In genomic region chr10:21936513-21937221, GRCm38 (mm10) we compare ENCODE assay signal across 10 mouse cellular contexts. TPM values are rescaled to one million over a fixed set of nuclear protein-coding genes. Genes with fewer than 3 reads are reported as not detected.
A peak's percentile ranks its signal among the peaks of the same experiment; 100 is the strongest.
DNase-seq lines count a peak whose midpoint lies in the region; ATAC-seq and TF ChIP-seq lines count a peak whose summit lies in the region.
"Had no signal": no experiment of that assay in that cellular context is flagged by ENCODE, and none has a peak within 500 bp of the region (broad histone marks: within the 10 kb centered on the region; RNA-seq: fewer than 3 reads in every experiment).

No protein-coding gene starts in this region.

- TF ChIP-seq EP300 in MEL (IDR thresholded peaks at IDR 0.05; ENCODE audit: low read depth in 1 of 2, low read length in 2 of 2) = no peak

- 0 out of 4 replicates have a peak, but pooled peaks cover 0 to 3% of the 10 kb centered on the region in 2 experiments for H3K36me3 ChIP-seq in MEL (ENCODE audit: control insufficient read depth in 1 of 2, insufficient read depth in 2 of 2, low read length in 2 of 2)
- H3K36me3 ChIP-seq in forebrain, embryonic 14.5 days (ENCODE audit: control insufficient read depth, insufficient read depth, low read length) = no peaks in the 10 kb centered on the region
- H3K36me3 ChIP-seq in liver, adult 2 months (ENCODE audit: control insufficient read depth, insufficient read depth, low read length) = no peaks in the 10 kb centered on the region

- TF ChIP-seq POLR2A in MEL (IDR thresholded peaks at IDR 0.05; ENCODE audit: control insufficient read depth in 1 of 2, insufficient read depth in 1 of 2, low read depth in 1 of 2, low read length in 2 of 2, poor library complexity in 1 of 2) = no peak
- no peak for TF ChIP-seq POLR2A in liver, adult 2 months (IDR thresholded peaks at IDR 0.05; ENCODE audit: extremely low read depth, insufficient read depth, low read length)

- 0 out of 2 replicates have a peak, but pooled peaks have one; percentile 48 for ATAC-seq in forebrain, embryonic 14.5 days
- ATAC-seq: Patski had no signal

- H3K4me1 ChIP-seq in MEL (ENCODE audit: control insufficient read depth in 1 of 2, insufficient read depth in 2 of 2, low read length in 2 of 2) = no peaks in the 10 kb centered on the region
- no peaks in the 10 kb centered on the region for H3K4me1 ChIP-seq in forebrain, embryonic 14.5 days (ENCODE audit: control insufficient read depth, insufficient read depth, low read length)
- H3K4me1 ChIP-seq in liver, adult 2 months (ENCODE audit: control insufficient read depth, insufficient read depth, low read length) = peaks cover 6% of the 10 kb centered on the region; the same call in 1 of the 2 replicates
- H3K4me1 ChIP-seq: megakaryocyte, embryonic 14.5 days had no signal

- no peaks in the 10 kb centered on the region for H3K9me3 ChIP-seq in MEL (replicated peaks; ENCODE audit: insufficient read depth, low read length)
- no peaks in the 10 kb centered on the region for H3K9me3 ChIP-seq in forebrain, embryonic 14.5 days (replicated peaks; ENCODE audit: control insufficient read depth, low read length)
- H3K9me3 ChIP-seq: megakaryocyte, embryonic 14.5 days had no signal

- DNase-seq in gastrocnemius, adult 2 months = no peak
- no peak for DNase-seq in gastrocnemius, adult 8-10 months (ENCODE audit: low spot score in 2 of 2)
- peak; percentile 5 for DNase-seq in MEL (ENCODE audit: low read depth, low spot score)
- DNase-seq in forebrain, embryonic 14.5 days (ENCODE audit: low spot score) = no peak
- DNase-seq in liver, adult 2 months (ENCODE audit: extremely low read depth, low read depth, low spot score) = peak; percentile 54
- no peak for DNase-seq in B cell, adult 2 months
- DNase-seq in layer of hippocampus, adult 11-12 months (ENCODE audit: low spot score) = no peak
- no peak for DNase-seq in left cerebral cortex, postnatal 36 days (ENCODE audit: low spot score in 2 of 2)

- H3K27me3 ChIP-seq in MEL (ENCODE audit: control insufficient read depth in 1 of 2, insufficient read depth in 2 of 2, low read length in 2 of 2) = peaks cover 0 to 3% of the 10 kb centered on the region in 2 experiments; a peak in 2 of 4 replicates
- H3K27me3 ChIP-seq in forebrain, embryonic 14.5 days (replicated peaks; ENCODE audit: control insufficient read depth, insufficient read depth, low read length) = no peaks in the 10 kb centered on the region
- H3K27me3 ChIP-seq in liver, adult 2 months (ENCODE audit: control insufficient read depth, insufficient read depth, low read length) = no peaks in the 10 kb centered on the region
- H3K27me3 ChIP-seq: Patski had no signal

- peak overlapping the region; percentile 53 for H3K4me3 ChIP-seq in gastrocnemius, adult 2 months
- no peak overlapping the region for H3K4me3 ChIP-seq in MEL (ENCODE audit: control insufficient read depth in 1 of 2, insufficient read depth in 1 of 2, low read depth in 2 of 2, low read length in 2 of 2)
- no peak overlapping the region for H3K4me3 ChIP-seq in forebrain, embryonic 14.5 days (ENCODE audit: low read depth, low read length)
- H3K4me3 ChIP-seq in liver, adult 2 months (ENCODE audit: insufficient read depth, low read depth, low read length) = no peak overlapping the region
- H3K4me3 ChIP-seq: megakaryocyte, embryonic 14.5 days had no signal

- H3K79me2 ChIP-seq in MEL (ENCODE audit: control insufficient read depth, insufficient read depth, low read length, poor library complexity) = no peaks in the 10 kb centered on the region
- no peaks in the 10 kb centered on the region for H3K79me2 ChIP-seq in liver, adult 2 months (ENCODE audit: control insufficient read depth, insufficient read depth, low read length)

- 45% methylated on average over 12 of the region's 12 CpGs for WGBS in forebrain, embryonic 14.5 days
- WGBS in liver, adult 2 months = 33% methylated on average over 12 of the region's 12 CpGs

- no peak for TF ChIP-seq CTCF in gastrocnemius, adult 2 months (IDR thresholded peaks at IDR 0.05)
- TF ChIP-seq CTCF in MEL (IDR thresholded peaks at IDR 0.05 in 2 of 3, conservative IDR thresholded peaks at IDR 0.05 in 1 of 3; ENCODE audit: control insufficient read depth in 1 of 3, insufficient read depth in 1 of 3, low read depth in 2 of 3, low read length in 3 of 3, poor library complexity in 1 of 3, severe bottlenecking in 1 of 3) = no peak
- TF ChIP-seq CTCF in liver, adult 2 months (IDR thresholded peaks at IDR 0.05; ENCODE audit: low read depth, low read length) = no peak

- intact Hi-C loops in gastrocnemius, adult 2 months (cut with DNase I) = no loop called here
- intact Hi-C loops in left cerebral cortex, postnatal 36 days (cut with DNase I) = no loop called here

- no peak for TF ChIP-seq RAD21 in MEL (IDR thresholded peaks at IDR 0.05; ENCODE audit: low read depth, low read length)

- no peak overlapping the region for H3K9ac ChIP-seq in MEL (ENCODE audit: control insufficient read depth, low read depth, low read length, poor library complexity, severe bottlenecking)
- H3K9ac ChIP-seq in forebrain, embryonic 14.5 days (ENCODE audit: low read length) = no peak overlapping the region
- H3K9ac ChIP-seq in liver, adult 2 months (ENCODE audit: low read depth, low read length) = no peak overlapping the region

- no peak overlapping the region for H3K4me2 ChIP-seq in forebrain, embryonic 14.5 days (ENCODE audit: low read length)

- H3K27ac ChIP-seq in gastrocnemius, adult 2 months = peak overlapping the region; percentile 68
- no peak overlapping the region for H3K27ac ChIP-seq in MEL (ENCODE audit: control insufficient read depth, low read depth, low read length)
- H3K27ac ChIP-seq in forebrain, embryonic 14.5 days (ENCODE audit: low read depth, low read length) = no peak overlapping the region
- H3K27ac ChIP-seq in liver, adult 2 months (replicated peaks; ENCODE audit: insufficient read depth, low read depth, low read length) = no peak overlapping the region

TF ChIP-seq in MEL, 35 proteins besides CTCF, POLR2A, EP300 and RAD21:
- no peak for TF ChIP-seq USF1 (IDR thresholded peaks at IDR 0.05; ENCODE audit: low read depth, low read length)
- TF ChIP-seq MXI1 (IDR thresholded peaks at IDR 0.05; ENCODE audit: low read depth, low read length) = no peak
- TF ChIP-seq MAX (IDR thresholded peaks at IDR 0.05; ENCODE audit: low read length) = no peak
- no peak for TF ChIP-seq ZNF384 (IDR thresholded peaks at IDR 0.05; ENCODE audit: low read depth, low read length)
- no peak for TF ChIP-seq MEF2A (IDR thresholded peaks at IDR 0.05; ENCODE audit: extremely low read depth, insufficient replicate concordance, low read depth, low read length, poor library complexity, severe bottlenecking)
- TF ChIP-seq BHLHE40 (IDR thresholded peaks at IDR 0.05; ENCODE audit: borderline replicate concordance, low read depth, low read length) = no peak
- no peak for TF ChIP-seq E2F4 (IDR thresholded peaks at IDR 0.05; ENCODE audit: borderline replicate concordance, low read depth, low read length)
- TF ChIP-seq MYB (IDR thresholded peaks at IDR 0.05; ENCODE audit: low read depth, low read length) = no peak
- no peak for TF ChIP-seq GATA1 (IDR thresholded peaks at IDR 0.05; ENCODE audit: low read depth, low read length)
- TF ChIP-seq MAZ (IDR thresholded peaks at IDR 0.05; ENCODE audit: low read depth, low read length) = no peak
- no peak for TF ChIP-seq CHD2 (IDR thresholded peaks at IDR 0.05; ENCODE audit: low read length)
- no peak for TF ChIP-seq MAFK (IDR thresholded peaks at IDR 0.05; ENCODE audit: borderline replicate concordance, low read depth, low read length)
- TF ChIP-seq POLR2AphosphoS5 (IDR thresholded peaks at IDR 0.05; ENCODE audit: borderline replicate concordance, low read depth, low read length) = no peak

RNA-seq across cellular contexts. Expression of gene Sgk1, which starts 54.7 kb away (rescaled TPM):
- total RNA-seq in gastrocnemius, adult 2 months (2021) = 100 to 1,000 TPM; 208 to 210 TPM
- total RNA-seq in gastrocnemius, adult 8-10 months (2022) = 100 to 1,000 TPM; 176 to 239 (median 185) TPM
- 2.0 and 3.2 TPM in 2 replicates for total RNA-seq in MEL (2012; rRNA removed)
- 1 to 10 TPM in 1 of 2 experiments, not detected in 1; 1.6 TPM for polyA plus RNA-seq in MEL (2012; ENCODE audit: insufficient read depth in 1 of 2, insufficient read length in 2 of 2, low read depth in 1 of 2, low replicate concordance in 2 of 2, missing spikeins in 1 of 2)
- polyA plus RNA-seq in forebrain, embryonic 14.5 days (2014; fragmentation: Nextera tagmentation; extraction: Ambion mirVana) = 26.1 and 33.8 TPM in 2 replicates
- 20.9 and 27.4 TPM in 2 replicates for total RNA-seq in liver, adult 2 months (2014; rRNA removed)
- 8.9 and 9.1 TPM in 2 replicates for polyA plus RNA-seq in liver, adult 2 months (2012; rRNA removed)
- 100 to 1,000 TPM in 1 of 2 experiments, 10 to 100 TPM in 1; 71.3 to 111 TPM for total RNA-seq in left cerebral cortex, postnatal 36 days (2021)

Comparison
In these comparisons a context has a peak if more than half of its experiments do, and no peak if none do; other contexts are left out.
1. DNase-seq: peak in MEL (single experiment) and liver, adult 2 months (single experiment); none in gastrocnemius, adult 2 months (single experiment), gastrocnemius, adult 8-10 months (0 of 2), forebrain, embryonic 14.5 days (single experiment), B cell, adult 2 months (0 of 2), layer of hippocampus, adult 11-12 months (single experiment) and left cerebral cortex, postnatal 36 days (0 of 2).